16 mouse cellular contexts compared by ENCODE assay signal in genomic region chr16:18551604-18552003, GRCm38 (mm10). TPM values are rescaled to one million over a fixed set of nuclear protein-coding genes. Genes with fewer than 3 reads are reported as not detected.
DNase-seq lines count a peak whose midpoint lies in the region; ATAC-seq lines count a peak whose summit lies in the region.
"Had no signal": no experiment of that assay in that cellular context is flagged by ENCODE, and none has a peak within 500 bp of the region (broad histone marks: within the 10 kb centered on the region; RNA-seq: fewer than 3 reads in every experiment).

No protein-coding gene starts in this region.

- H3K4me1 ChIP-seq in hindbrain, embryonic 10.5 days (replicated peaks) = peaks cover 71% of the 10 kb centered on the region
- peaks cover 29% of the 10 kb centered on the region for H3K4me1 ChIP-seq in hindbrain, embryonic 13.5 days (replicated peaks)
- peaks cover 23% of the 10 kb centered on the region for H3K4me1 ChIP-seq in neural tube, embryonic 11.5 days (ENCODE audit: control insufficient read depth, insufficient read depth, low read length)

- H3K27me3 ChIP-seq in hindbrain, embryonic 10.5 days (ENCODE audit: insufficient read depth, poor library complexity, severe bottlenecking) = 0 out of 2 replicates have a peak, but pooled peaks cover 3% of the 10 kb centered on the region
- H3K27me3 ChIP-seq in hindbrain, embryonic 13.5 days = peaks cover 8% of the 10 kb centered on the region
- H3K27me3 ChIP-seq in neural tube, embryonic 11.5 days (ENCODE audit: control insufficient read depth, insufficient read depth, low read length) = no peaks in the 10 kb centered on the region
- H3K27me3 ChIP-seq: forebrain, embryonic 12.5 days had no signal

- no peak overlapping the region for H3K4me2 ChIP-seq in hindbrain, embryonic 13.5 days
- no peak overlapping the region for H3K4me2 ChIP-seq in neural tube, embryonic 11.5 days (ENCODE audit: low read depth)
- H3K4me2 ChIP-seq: forebrain, embryonic 12.5 days; limb, embryonic 12.5 days had no signal

- H3K9ac ChIP-seq in hindbrain, embryonic 13.5 days = no peak overlapping the region; the same call in 1 of the 2 replicates
- H3K9ac ChIP-seq in neural tube, embryonic 11.5 days (ENCODE audit: low read length) = no peak overlapping the region
- H3K9ac ChIP-seq: forebrain, embryonic 12.5 days; limb, embryonic 12.5 days; liver, embryonic 14.5 days had no signal

- peak; percentile 79 for DNase-seq in hindbrain, embryonic 10.5 days (ENCODE audit: low spot score)
- DNase-seq in kidney, postnatal 4 days = peak; percentile 36 to 45
- DNase-seq in kidney, postnatal 25 days = no peak
- peak; percentile 80 for DNase-seq in embryo, embryonic 9.5 days (ENCODE audit: extremely low spot score)
- peak; percentile 73 for DNase-seq in neural tube, embryonic 11.5 days (ENCODE audit: low spot score)
- no peak for DNase-seq in cerebellum, adult 9-10 months
- DNase-seq: cerebellum, postnatal 14 days; heart, postnatal 36 days; lung, postnatal 14 days; right cerebral cortex, postnatal 14 days; thymus, postnatal 36 days had no signal

- WGBS in hindbrain, embryonic 10.5 days = 21% methylated on average over 9 of the region's 9 CpGs
- WGBS in hindbrain, embryonic 13.5 days = 18% methylated on average over 9 of the region's 9 CpGs
- WGBS in neural tube, embryonic 11.5 days = 10% methylated on average over 9 of the region's 9 CpGs

- 0 out of 2 replicates have a peak overlapping the region, but pooled peaks have one; percentile 9 for H3K4me3 ChIP-seq in hindbrain, embryonic 10.5 days
- no peak overlapping the region for H3K4me3 ChIP-seq in hindbrain, embryonic 13.5 days
- no peak overlapping the region for H3K4me3 ChIP-seq in neural tube, embryonic 11.5 days (ENCODE audit: low read depth, low read length)
- H3K4me3 ChIP-seq: forebrain, embryonic 12.5 days; limb, embryonic 12.5 days had no signal

- H3K36me3 ChIP-seq in hindbrain, embryonic 10.5 days = no peaks in the 10 kb centered on the region
- no peaks in the 10 kb centered on the region for H3K36me3 ChIP-seq in hindbrain, embryonic 13.5 days
- H3K36me3 ChIP-seq in neural tube, embryonic 11.5 days (ENCODE audit: control insufficient read depth, insufficient read depth, low read length) = no peaks in the 10 kb centered on the region
- H3K36me3 ChIP-seq: forebrain, embryonic 12.5 days; limb, embryonic 12.5 days had no signal

- no peaks in the 10 kb centered on the region for H3K9me3 ChIP-seq in hindbrain, embryonic 10.5 days
- no peaks in the 10 kb centered on the region for H3K9me3 ChIP-seq in hindbrain, embryonic 13.5 days
- no peaks in the 10 kb centered on the region for H3K9me3 ChIP-seq in neural tube, embryonic 11.5 days (ENCODE audit: control insufficient read depth, low read length)
- H3K9me3 ChIP-seq: forebrain, embryonic 12.5 days; limb, embryonic 12.5 days had no signal

- no peak for ATAC-seq in hindbrain, embryonic 13.5 days (ENCODE audit: low FRiP score)
- ATAC-seq in neural tube, embryonic 11.5 days (ENCODE audit: insufficient read depth, low FRiP score, low TSS enrichment) = no peak
- ATAC-seq: intestine, embryonic 16.5 days had no signal

- peak overlapping the region; percentile 83 for H3K27ac ChIP-seq in hindbrain, embryonic 10.5 days
- no peak overlapping the region for H3K27ac ChIP-seq in hindbrain, embryonic 13.5 days
- H3K27ac ChIP-seq in neural tube, embryonic 11.5 days (ENCODE audit: low read depth, low read length) = no peak overlapping the region
- H3K27ac ChIP-seq: forebrain, embryonic 12.5 days; limb, embryonic 12.5 days; liver, embryonic 14.5 days had no signal

RNA-seq across cellular contexts. Expression of gene Tbx1, which starts 38.9 kb away (rescaled TPM):
- polyA plus RNA-seq in hindbrain, embryonic 10.5 days (2016; fragmentation: Nextera tagmentation; extraction: Ambion mirVana) = 11.3 and 15.3 TPM in 2 replicates
- polyA plus RNA-seq in hindbrain, embryonic 13.5 days (2015; fragmentation: Nextera tagmentation; extraction: Ambion mirVana) = 0.99 and 1.7 TPM in 2 replicates
- polyA plus RNA-seq in neural tube, embryonic 11.5 days (2014; fragmentation: Nextera tagmentation; extraction: Ambion mirVana) = 3.8 and 5.3 TPM in 2 replicates

RNA-seq across cellular contexts. Expression of gene Rtl10, which starts 52.9 kb away (rescaled TPM):
- polyA plus RNA-seq in hindbrain, embryonic 10.5 days (2016; fragmentation: Nextera tagmentation; extraction: Ambion mirVana) = 2.2 and 2.7 TPM in 2 replicates
- polyA plus RNA-seq in hindbrain, embryonic 13.5 days (2015; fragmentation: Nextera tagmentation; extraction: Ambion mirVana) = 4.8 and 4.9 TPM in 2 replicates
- polyA plus RNA-seq in neural tube, embryonic 11.5 days (2014; fragmentation: Nextera tagmentation; extraction: Ambion mirVana) = 1.7 and 2.4 TPM in 2 replicates

RNA-seq across cellular contexts. Expression of gene Gnb1l, which starts 53.1 kb away (rescaled TPM):
- 16.8 and 19.5 TPM in 2 replicates for polyA plus RNA-seq in hindbrain, embryonic 10.5 days (2016; fragmentation: Nextera tagmentation; extraction: Ambion mirVana)
- polyA plus RNA-seq in hindbrain, embryonic 13.5 days (2015; fragmentation: Nextera tagmentation; extraction: Ambion mirVana) = 13.7 and 15.8 TPM in 2 replicates
- polyA plus RNA-seq in neural tube, embryonic 11.5 days (2014; fragmentation: Nextera tagmentation; extraction: Ambion mirVana) = 11.5 and 13.3 TPM in 2 replicates

Comparison
In these comparisons a context has a peak if more than half of its experiments do, and no peak if none do; other contexts are left out.
1. DNase-seq: peak in hindbrain, embryonic 10.5 days (single experiment), kidney, postnatal 4 days (2 of 2), embryo, embryonic 9.5 days (single experiment) and neural tube, embryonic 11.5 days (single experiment); none in kidney, postnatal 25 days (0 of 2) and cerebellum, adult 9-10 months (single experiment).